Mouse (Mus musculus) lung, postnatal 0 days (tissue): ENCODE measurements at regions not wholly inside any gene's neighbourhood (a gene's known extent, or its start where the extent isn't known, plus 50 kb on each side); places are given as distances from the start of the nearest gene placed in this dataset.
A peak's percentile ranks its signal among the peaks of the same experiment; 100 is the strongest.

ENCODE experiments used
- ATAC-seq: fragments of 200-750 bp; cut with Nextera tagmentation; 2 replicates; pipeline ENCODE4 v1.8.0; 2017; ENCODE audit warnings: moderate library complexity
- DNase-seq: peaks from one replicate; pipeline ENCODE4 v3.0.0-alpha.2; 2016; ENCODE audit warnings: low spot score
- H3K27ac ChIP-seq: fragments of 300-500 bp; sonication (generic); 2 replicates; pipeline ENCODE4 v1.5.1; 2014; ENCODE audit warnings: antibody characterized with exemption, mild to moderate bottlenecking, low read length, mixed read lengths
- H3K27me3 ChIP-seq: fragments of 300-500 bp; sonication (generic); replicated peaks from 2 replicates; pipeline ENCODE4 v1.6.1; 2014; ENCODE audit warnings: low read length, mixed read lengths; ENCODE audit not compliant: insufficient read depth
- H3K36me3 ChIP-seq: fragments of 300-500 bp; sonication (generic); 2 replicates; pipeline ENCODE4 v1.6.1; 2014; ENCODE audit warnings: low read length, mixed read lengths; ENCODE audit not compliant: insufficient read depth
- H3K4me1 ChIP-seq: fragments of 300-500 bp; sonication (generic); 2 replicates; pipeline ENCODE4 v1.6.1; 2014; ENCODE audit warnings: antibody characterized with exemption, low read depth, low read length, mixed read lengths; ENCODE audit not compliant: insufficient read depth
- H3K4me2 ChIP-seq: fragments of 300-500 bp; sonication (generic); replicated peaks from 2 replicates; pipeline ENCODE4 v1.6.1; 2014; ENCODE audit warnings: low read depth, mild to moderate bottlenecking, low read length, moderate library complexity, mixed read lengths
- H3K4me3 ChIP-seq: fragments of 300-500 bp; sonication (generic); 2 replicates; pipeline ENCODE4 v1.5.1; 2014; ENCODE audit warnings: low read depth, low read length
- H3K9ac ChIP-seq: fragments of 300-500 bp; sonication (generic); replicated peaks from 2 replicates; pipeline ENCODE4 v1.6.1; 2014; ENCODE audit warnings: low read depth, mild to moderate bottlenecking
- H3K9me3 ChIP-seq: fragments of 300-500 bp; sonication (generic); 2 replicates; pipeline ENCODE4 v1.6.1; 2016; ENCODE audit warnings: low read length, mixed read lengths
- CTCF ChIP-seq: IDR thresholded peaks from 2 replicates; pipeline ENCODE4 v1.5.1; 2016; ENCODE audit warnings: antibody characterized with exemption, mild to moderate bottlenecking
- EP300 ChIP-seq: IDR thresholded peaks from 2 replicates; pipeline ENCODE4 v1.6.1; 2016; ENCODE audit warnings: antibody characterized with exemption, mild to moderate bottlenecking, control low read depth
- WGBS: fragments of 180-500 bp; shearing (Covaris S2); extraction: QIAGEN DNeasy Blood & Tissue Kit; methylation state at CpG from one replicate; pipeline ENCODE4 v1.1.7; 2014; 5-methylcytosine and 5-hydroxymethylcytosine counted together

GRCm38 (mm10) chr12:17113465-17114177, 63.1 kb downstream of the Kcnf1 start:
- Histone ChIP-seq H3K4me2 (no peak overlapping the region), H3K4me3 (no peak overlapping the region), H3K9ac (no peak overlapping the region), H3K36me3 (no peaks in the 10 kb centered on the region), H3K27ac (no peak overlapping the region), H3K9me3 (no peaks in the 10 kb centered on the region), H3K4me1 (no peaks in the 10 kb centered on the region), H3K27me3 (no peaks in the 10 kb centered on the region)
- DNase-seq (no peak), ATAC-seq (no peak)
- no peak for TF ChIP-seq CTCF
- TF ChIP-seq EP300, result no peak
- WGBS, result 45% methylated on average over 12 of the region's 12 CpGs

GRCm38 (mm10) chr12:17112781-17113464, 63.8 kb downstream of the Kcnf1 start:
- H3K9me3 ChIP-seq, result no peaks in the 10 kb centered on the region
- ATAC-seq (no peak), DNase-seq (no peak)
- H3K4me2 ChIP-seq, result no peak overlapping the region
- no peaks in the 10 kb centered on the region for H3K27me3 ChIP-seq
- no peaks in the 10 kb centered on the region for H3K36me3 ChIP-seq
- H3K4me1 ChIP-seq, result no peaks in the 10 kb centered on the region
- no peak overlapping the region for H3K4me3 ChIP-seq
- no peak overlapping the region for H3K27ac ChIP-seq
- TF ChIP-seq CTCF (no peak), EP300 (no peak)
- WGBS, result 76% methylated on average over 7 of the region's 7 CpGs
- no peak overlapping the region for H3K9ac ChIP-seq

- Histone ChIP-seq H3K4me1 (no peaks in the 10 kb centered on the region), H3K9ac (no peak overlapping the region), H3K4me3 (no peak overlapping the region), H3K4me2 (no peak overlapping the region), H3K9me3 (no peaks in the 10 kb centered on the region), H3K27me3 (no peaks in the 10 kb centered on the region), H3K27ac (no peak overlapping the region), H3K36me3 (no peaks in the 10 kb centered on the region)
- no peak for TF ChIP-seq EP300
- peak; percentile 4; the same call in 1 of the 2 replicates for TF ChIP-seq CTCF
- DNase-seq (no peak), ATAC-seq (no peak)
- 77% methylated on average over 1 of the region's 1 CpGs for WGBS
Observed at GRCm38 (mm10) chr12:17106220-17106619, 70.5 kb downstream of the Kcnf1 start.

- Histone ChIP-seq H3K4me3 (no peak overlapping the region), H3K4me1 (no peaks in the 10 kb centered on the region), H3K27me3 (no peaks in the 10 kb centered on the region), H3K9me3 (no peaks in the 10 kb centered on the region), H3K9ac (no peak overlapping the region), H3K4me2 (no peak overlapping the region), H3K27ac (no peak overlapping the region), H3K36me3 (no peaks in the 10 kb centered on the region)
- 59% methylated on average over 6 of the region's 6 CpGs for WGBS
- no peak for ATAC-seq
- no peak for TF ChIP-seq CTCF
- no peak for TF ChIP-seq EP300
- no peak for DNase-seq
Observed at GRCm38 (mm10) chr12:17105057-17105712, 71.5 kb downstream of the Kcnf1 start.

GRCm38 (mm10) chr12:17101842-17102241, 74.8 kb downstream of the Kcnf1 start:
- ATAC-seq, result no peak
- H3K9ac ChIP-seq, result no peak overlapping the region
- TF ChIP-seq CTCF, result no peak
- no peak for TF ChIP-seq EP300
- no peak overlapping the region for H3K27ac ChIP-seq
- 87% methylated on average over 3 of the region's 3 CpGs for WGBS
- no peaks in the 10 kb centered on the region for H3K9me3 ChIP-seq
- no peaks in the 10 kb centered on the region for H3K36me3 ChIP-seq
- H3K4me2 ChIP-seq, result no peak overlapping the region
- DNase-seq, result no peak
- H3K4me3 ChIP-seq, result no peak overlapping the region
- no peaks in the 10 kb centered on the region for H3K27me3 ChIP-seq
- H3K4me1 ChIP-seq, result no peaks in the 10 kb centered on the region

GRCm38 (mm10) chr12:17097800-17098271, 78.9 kb downstream of the Kcnf1 start:
- no peaks in the 10 kb centered on the region for H3K9me3 ChIP-seq
- H3K27me3 ChIP-seq, result no peaks in the 10 kb centered on the region
- H3K36me3 ChIP-seq, result no peaks in the 10 kb centered on the region
- no peak for TF ChIP-seq EP300
- no peak for TF ChIP-seq CTCF
- no peak overlapping the region for H3K4me3 ChIP-seq
- H3K4me2 ChIP-seq, result no peak overlapping the region
- WGBS, result 34% methylated on average over 15 of the region's 15 CpGs
- H3K27ac ChIP-seq, result no peak overlapping the region
- ATAC-seq (no peak), DNase-seq (no peak)
- H3K9ac ChIP-seq, result no peak overlapping the region
- H3K4me1 ChIP-seq, result no peaks in the 10 kb centered on the region
